Mouse (Mus musculus): ENCODE data around the gene Pitpnm3. TPM values are rescaled to one million over a fixed set of nuclear protein-coding genes. Genes with fewer than 3 reads are reported as not detected.

Pitpnm3 gene
- polyA plus RNA-seq, 2 experiments: 0.40 to 1.0 TPM

GRCm38 (mm10) chr11:72022827-72023226, 112.8 kb downstream of the Pitpnm3 start:
- ATAC-seq (ENCODE audit: low FRiP score, low read depth) (no peak), DNase-seq (ENCODE audit: low spot score) (no peak)
- Histone ChIP-seq H3K4me1 (ENCODE audit: control insufficient read depth, insufficient read depth, low read length) (no peaks in the 10 kb centered on the region), H3K27me3 (ENCODE audit: control insufficient read depth, insufficient read depth, low read length) (no peaks in the 10 kb centered on the region), H3K4me2 (replicated peaks; ENCODE audit: low read depth, low read length, severe bottlenecking) (no peak overlapping the region), H3K9me3 (ENCODE audit: control insufficient read depth, low read length) (no peaks in the 10 kb centered on the region), H3K27ac (replicated peaks; ENCODE audit: low read depth, low read length) (no peak overlapping the region), H3K4me3 (replicated peaks; ENCODE audit: low read length) (no peak overlapping the region), H3K9ac (ENCODE audit: low read depth, low read length, severe bottlenecking) (no peak overlapping the region), H3K36me3 (ENCODE audit: control insufficient read depth, insufficient read depth, low read length) (no peaks in the 10 kb centered on the region)
- no peak for TF ChIP-seq POLR2A (IDR thresholded peaks at IDR 0.05; ENCODE audit: borderline replicate concordance, extremely low read depth, insufficient read depth, insufficient read length)
- 70% methylated on average over 6 of the region's 6 CpGs for WGBS

DNA sequence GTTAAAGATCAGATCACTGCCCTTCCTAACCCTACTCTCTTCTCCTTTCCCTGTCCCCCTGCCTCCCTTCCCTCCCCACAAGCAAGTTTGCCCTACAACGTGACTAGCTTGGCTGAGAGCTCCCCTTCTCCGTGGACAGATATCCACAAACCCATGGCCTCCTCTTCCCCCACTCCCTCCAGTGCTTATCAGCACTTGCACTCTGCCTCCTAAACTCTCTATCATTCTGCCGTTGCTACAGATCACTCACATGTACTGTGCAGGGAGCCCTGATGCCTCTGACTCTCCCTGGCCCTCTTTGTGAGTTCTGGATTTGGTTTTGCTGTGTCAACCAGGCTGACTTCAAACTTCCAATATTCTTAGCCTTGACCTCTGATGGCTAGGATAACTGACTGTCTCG, 114.6 kb downstream of the Pitpnm3 start:
- Histone ChIP-seq H3K9me3 (ENCODE audit: control insufficient read depth, low read length) (no peaks in the 10 kb centered on the region), H3K4me3 (replicated peaks; ENCODE audit: low read length) (no peak overlapping the region), H3K9ac (ENCODE audit: low read depth, low read length, severe bottlenecking) (no peak overlapping the region), H3K4me2 (replicated peaks; ENCODE audit: low read depth, low read length, severe bottlenecking) (no peak overlapping the region), H3K27me3 (ENCODE audit: control insufficient read depth, insufficient read depth, low read length) (no peaks in the 10 kb centered on the region), H3K36me3 (ENCODE audit: control insufficient read depth, insufficient read depth, low read length) (no peaks in the 10 kb centered on the region), H3K27ac (replicated peaks; ENCODE audit: low read depth, low read length) (no peak overlapping the region), H3K4me1 (ENCODE audit: control insufficient read depth, insufficient read depth, low read length) (no peaks in the 10 kb centered on the region)
- no peak for DNase-seq (ENCODE audit: low spot score)
- 78% methylated on average over 4 of the region's 4 CpGs for WGBS
- TF ChIP-seq POLR2A (IDR thresholded peaks at IDR 0.05; ENCODE audit: borderline replicate concordance, extremely low read depth, insufficient read depth, insufficient read length): no peak
- no peak for ATAC-seq (ENCODE audit: low FRiP score, low read depth)

- no peak overlapping the region for H3K9ac ChIP-seq (ENCODE audit: low read depth, low read length, severe bottlenecking)
- H3K9me3 ChIP-seq (ENCODE audit: control insufficient read depth, low read length): no peaks in the 10 kb centered on the region
- WGBS: 59% methylated on average over 9 of the region's 9 CpGs
- H3K4me1 ChIP-seq (ENCODE audit: control insufficient read depth, insufficient read depth, low read length): no peaks in the 10 kb centered on the region
- H3K36me3 ChIP-seq (ENCODE audit: control insufficient read depth, insufficient read depth, low read length): no peaks in the 10 kb centered on the region
- no peak overlapping the region for H3K4me3 ChIP-seq (replicated peaks; ENCODE audit: low read length)
- no peak for TF ChIP-seq POLR2A (IDR thresholded peaks at IDR 0.05; ENCODE audit: borderline replicate concordance, extremely low read depth, insufficient read depth, insufficient read length)
- H3K4me2 ChIP-seq (replicated peaks; ENCODE audit: low read depth, low read length, severe bottlenecking): no peak overlapping the region
- H3K27me3 ChIP-seq (ENCODE audit: control insufficient read depth, insufficient read depth, low read length): no peaks in the 10 kb centered on the region
- DNase-seq (ENCODE audit: low spot score): no peak
- no peak overlapping the region for H3K27ac ChIP-seq (replicated peaks; ENCODE audit: low read depth, low read length)
- no peak for ATAC-seq (ENCODE audit: low FRiP score, low read depth)
Observed at GRCm38 (mm10) chr11:72017253-72017601, 118.4 kb downstream of the Pitpnm3 start.

DNA sequence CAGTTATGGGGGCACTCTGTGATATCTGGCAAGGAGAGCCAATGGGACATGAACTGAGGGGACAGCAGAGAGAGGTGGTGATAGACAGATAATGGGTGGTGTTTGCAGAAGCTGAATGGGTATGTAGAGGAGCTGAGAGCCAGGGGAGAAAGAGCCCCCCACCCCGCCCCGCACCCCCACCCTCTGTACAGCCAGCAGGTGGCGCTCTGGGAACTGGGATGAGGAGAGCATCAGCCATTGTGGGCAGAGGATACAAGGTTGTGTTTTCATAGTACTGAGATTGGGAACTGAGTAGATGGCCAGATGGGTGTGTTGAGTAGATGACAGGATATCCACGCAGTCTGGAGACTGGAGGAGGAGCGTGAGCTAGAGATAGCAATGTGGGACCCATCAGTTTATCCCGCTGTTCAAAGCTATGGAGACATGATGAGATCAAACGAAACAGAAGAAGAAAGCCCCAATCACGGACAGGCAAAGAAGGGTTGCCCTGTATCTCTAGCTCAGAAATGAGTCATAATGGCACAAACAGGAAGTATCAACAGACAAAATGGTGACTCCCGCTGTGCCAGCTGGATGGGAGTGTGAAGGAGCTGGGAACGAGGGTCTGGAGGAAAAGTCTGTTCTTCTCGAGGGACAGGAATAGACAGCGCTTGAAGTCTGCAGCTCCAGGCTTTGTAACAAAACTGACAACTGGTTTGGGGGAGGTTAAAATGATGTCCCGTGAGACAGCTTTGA, 118.9 kb downstream of the Pitpnm3 start:
- whole genome bisulfite sequencing: 78% methylated on average over 13 of the region's 13 CpGs
- no peak overlapping the region for H3K27ac ChIP-seq (replicated peaks; ENCODE audit: low read depth, low read length)
- no peak overlapping the region for H3K4me2 ChIP-seq (replicated peaks; ENCODE audit: low read depth, low read length, severe bottlenecking)
- DNase-seq (ENCODE audit: low spot score) (no peak), ATAC-seq (ENCODE audit: low FRiP score, low read depth) (no peak)
- 0 out of 2 replicates have a peak, but pooled peaks cover 1% of the 10 kb centered on the region for H3K4me1 ChIP-seq (ENCODE audit: control insufficient read depth, insufficient read depth, low read length)
- no peak overlapping the region for H3K9ac ChIP-seq (ENCODE audit: low read depth, low read length, severe bottlenecking)
- no peak for TF ChIP-seq POLR2A (IDR thresholded peaks at IDR 0.05; ENCODE audit: borderline replicate concordance, extremely low read depth, insufficient read depth, insufficient read length)
- H3K36me3 ChIP-seq (ENCODE audit: control insufficient read depth, insufficient read depth, low read length): no peaks in the 10 kb centered on the region
- H3K27me3 ChIP-seq (ENCODE audit: control insufficient read depth, insufficient read depth, low read length): no peaks in the 10 kb centered on the region
- H3K9me3 ChIP-seq (ENCODE audit: control insufficient read depth, low read length): no peaks in the 10 kb centered on the region
- no peak overlapping the region for H3K4me3 ChIP-seq (replicated peaks; ENCODE audit: low read length)

DNA sequence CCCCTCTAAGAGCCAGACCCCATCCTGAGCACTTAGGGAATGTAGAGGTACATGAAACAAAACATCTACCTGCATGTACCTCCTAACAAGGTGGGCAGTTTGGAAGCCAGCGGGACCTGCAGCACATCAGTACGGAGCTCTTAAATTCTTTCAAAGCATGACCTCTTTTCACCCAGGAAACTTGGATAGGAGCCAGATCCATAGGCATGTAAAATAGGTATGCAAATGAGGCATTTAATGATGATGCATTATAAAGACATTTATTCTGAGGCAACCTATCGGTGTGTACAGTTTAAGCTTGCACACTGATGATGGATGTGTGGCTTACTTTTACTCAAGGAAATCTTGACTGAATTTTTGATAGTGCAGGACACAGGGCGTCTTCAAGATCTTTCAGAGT, 120.9 kb downstream of the Pitpnm3 start:
- Histone ChIP-seq H3K9ac (ENCODE audit: low read depth, low read length, severe bottlenecking) (no peak overlapping the region), H3K9me3 (ENCODE audit: control insufficient read depth, low read length) (no peaks in the 10 kb centered on the region), H3K4me1 (ENCODE audit: control insufficient read depth, insufficient read depth, low read length) (peaks cover 17% of the 10 kb centered on the region), H3K27me3 (ENCODE audit: control insufficient read depth, insufficient read depth, low read length) (no peaks in the 10 kb centered on the region), H3K27ac (replicated peaks; ENCODE audit: low read depth, low read length) (no peak overlapping the region), H3K4me2 (replicated peaks; ENCODE audit: low read depth, low read length, severe bottlenecking) (no peak overlapping the region), H3K4me3 (replicated peaks; ENCODE audit: low read length) (no peak overlapping the region), H3K36me3 (ENCODE audit: control insufficient read depth, insufficient read depth, low read length) (no peaks in the 10 kb centered on the region)
- no peak for ATAC-seq (ENCODE audit: low FRiP score, low read depth)
- no peak for DNase-seq (ENCODE audit: low spot score)
- WGBS: 75% methylated on average over 4 of the region's 4 CpGs
- no peak for TF ChIP-seq POLR2A (IDR thresholded peaks at IDR 0.05; ENCODE audit: borderline replicate concordance, extremely low read depth, insufficient read depth, insufficient read length)
